Mouse (Mus musculus): Measurements from ENCODE around the gene Phlda3.

Phlda3 gene

DNA sequence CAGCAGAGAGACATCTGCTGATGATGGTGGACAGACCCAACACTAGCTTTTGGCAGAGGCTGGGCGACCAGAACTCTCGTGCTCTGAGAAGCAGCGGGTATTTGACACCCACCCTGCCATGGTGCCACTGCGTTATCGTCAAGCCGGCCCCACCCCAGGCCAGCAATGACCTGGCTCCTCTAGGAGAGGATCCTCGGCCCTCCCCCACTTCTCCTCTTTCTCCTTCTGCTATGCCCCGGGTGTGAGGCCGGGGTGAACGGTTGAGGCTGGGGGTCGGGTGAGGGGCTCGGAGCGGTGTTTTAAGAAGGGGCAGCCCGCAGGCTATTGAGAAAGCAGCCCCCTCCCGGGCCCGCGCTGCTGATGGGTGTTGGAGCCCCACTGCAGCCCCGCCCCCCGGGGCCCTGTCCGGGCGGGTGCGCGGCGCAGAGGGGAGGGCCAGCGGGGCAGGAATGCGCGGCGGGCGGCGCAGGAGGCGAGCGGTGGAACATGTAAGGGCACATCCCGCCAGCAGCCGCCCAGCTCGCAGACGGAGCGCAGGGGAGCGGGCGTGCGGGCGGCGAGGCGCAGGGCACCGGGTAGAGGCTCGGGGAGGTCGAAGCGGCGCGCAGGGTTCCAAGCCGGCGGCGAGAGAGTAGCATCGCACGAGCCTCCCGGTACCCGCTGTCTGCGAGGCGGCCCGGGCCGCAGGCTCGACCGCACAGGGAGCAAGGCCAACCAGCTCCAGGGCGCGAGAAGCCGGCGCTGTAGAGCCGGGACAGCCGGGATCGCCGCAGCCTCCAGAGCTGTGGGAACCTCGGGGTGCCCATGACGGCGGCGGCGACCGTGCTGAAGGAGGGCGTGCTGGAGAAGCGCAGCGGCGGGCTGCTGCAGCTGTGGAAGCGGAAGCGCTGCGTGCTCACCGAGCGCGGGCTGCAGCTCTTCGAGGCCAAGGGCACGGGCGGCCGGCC, at the start of gene Phlda3:
Gene Phlda3, plus strand, starts transcription at position 475 of the 947 bp plus-strand sequence.
- peak; percentile 61 for DNase-seq (ENCODE audit: low read depth)

DNA sequence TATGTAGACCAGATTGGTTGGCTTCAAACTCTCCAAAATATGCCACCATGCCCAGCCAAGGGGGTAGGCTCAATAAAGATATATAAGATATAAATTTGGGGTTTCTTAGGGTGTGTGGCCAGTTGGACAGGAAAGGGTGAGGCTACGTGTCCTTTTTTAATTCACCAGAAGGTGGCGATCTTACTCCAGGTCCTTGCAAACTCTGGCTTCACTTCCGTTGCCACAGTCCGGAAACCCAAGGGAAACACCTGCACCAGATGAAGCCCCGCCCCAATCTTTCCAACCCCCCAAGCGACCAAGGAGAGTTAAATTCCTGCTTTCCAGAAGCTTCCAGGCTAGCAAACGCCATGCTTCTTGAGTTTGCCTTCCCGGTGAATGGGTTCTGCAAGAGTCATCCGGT, 46.4 kb upstream of the Phlda3 start:
- peak; percentile 92 for DNase-seq (ENCODE audit: low read depth)

DNA sequence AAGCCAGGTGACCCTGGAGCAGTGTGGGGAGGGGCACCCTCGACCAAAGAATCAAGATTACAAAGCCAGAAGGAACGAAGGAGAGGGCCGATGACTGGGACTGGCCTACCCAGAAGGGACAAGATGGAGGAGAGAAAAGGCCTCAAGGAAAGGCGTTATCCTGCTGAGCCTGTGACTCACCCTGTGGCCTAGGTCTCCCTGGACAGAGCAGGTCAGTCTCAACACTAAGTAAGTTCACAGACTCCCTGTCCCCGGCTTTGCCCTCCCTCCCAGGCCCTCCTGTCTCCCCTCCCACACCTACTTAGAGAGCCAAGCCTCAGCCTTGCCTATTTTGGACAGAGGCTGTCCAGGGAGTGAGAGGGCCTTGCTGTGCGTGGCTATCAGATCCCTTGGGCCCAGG, 45.9 kb upstream of the Phlda3 start, which contains the start of gene Csrp1:
Gene Csrp1, plus strand, starts transcription at position 79 of the 400 bp plus-strand sequence.
- no peak for DNase-seq (ENCODE audit: low read depth)

DNA sequence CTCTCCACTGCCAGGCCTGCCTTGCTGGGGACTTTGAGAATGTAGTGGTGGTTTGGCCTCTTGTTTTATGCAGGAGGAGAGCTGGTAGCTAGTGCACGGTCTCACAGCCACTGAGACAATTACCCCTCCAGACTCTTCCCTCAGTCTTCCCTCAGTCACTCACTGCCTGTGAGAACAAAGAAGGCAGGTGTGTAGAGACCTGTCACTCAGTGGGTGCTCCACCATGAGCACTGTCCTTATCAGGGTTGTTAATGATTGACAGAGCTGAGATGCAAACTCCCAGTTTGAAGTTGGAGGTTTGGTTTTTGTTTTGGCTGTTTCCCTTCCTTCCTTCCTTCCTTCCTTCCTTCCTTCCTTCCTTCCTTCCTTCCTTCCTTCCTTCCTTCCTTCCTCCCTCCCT, 42.9 kb upstream of the Phlda3 start:
- no peak for DNase-seq (ENCODE audit: low read depth)

DNA sequence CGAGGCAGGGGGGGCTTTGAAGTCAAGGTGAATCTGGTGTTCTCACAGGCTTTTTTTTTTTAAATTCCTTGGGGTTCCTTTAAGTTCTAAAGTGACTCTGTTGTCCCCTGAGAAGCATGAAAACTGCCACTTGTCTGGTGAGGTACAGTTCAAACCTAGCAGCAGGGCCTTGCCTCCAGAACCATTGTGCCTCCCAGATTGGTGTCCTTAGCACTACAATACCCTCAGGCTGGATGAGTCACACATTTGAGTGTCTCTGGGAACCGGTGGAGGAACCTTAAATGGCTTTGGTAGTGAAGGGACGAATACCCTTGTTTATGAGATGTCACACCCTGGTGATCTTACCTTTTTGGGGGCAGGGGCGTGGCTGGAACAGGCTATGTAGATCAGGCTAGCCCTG, 41.8 kb upstream of the Phlda3 start:
- DNase-seq (ENCODE audit: low read depth) = no peak

DNA sequence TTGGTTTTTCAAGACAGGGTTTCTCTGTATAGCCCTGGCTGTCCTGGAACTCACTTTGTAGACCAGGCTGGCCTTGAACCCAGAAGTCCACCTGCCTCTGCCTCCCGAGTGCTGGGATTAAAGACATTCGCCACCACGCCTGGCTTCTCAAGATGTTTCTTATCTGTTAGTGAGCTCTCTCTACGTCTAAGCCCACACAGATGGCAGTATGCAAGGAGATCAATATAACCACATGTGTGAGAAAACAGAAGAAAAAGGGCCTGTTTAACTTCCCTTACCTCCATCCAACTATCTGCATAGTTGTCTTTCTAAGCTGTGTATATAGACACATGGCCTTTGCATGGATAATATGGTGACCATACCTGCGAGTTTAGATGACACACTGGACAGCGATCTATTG, 40.6 kb upstream of the Phlda3 start:
- DNase-seq (ENCODE audit: low read depth) = peak; percentile 70

DNA sequence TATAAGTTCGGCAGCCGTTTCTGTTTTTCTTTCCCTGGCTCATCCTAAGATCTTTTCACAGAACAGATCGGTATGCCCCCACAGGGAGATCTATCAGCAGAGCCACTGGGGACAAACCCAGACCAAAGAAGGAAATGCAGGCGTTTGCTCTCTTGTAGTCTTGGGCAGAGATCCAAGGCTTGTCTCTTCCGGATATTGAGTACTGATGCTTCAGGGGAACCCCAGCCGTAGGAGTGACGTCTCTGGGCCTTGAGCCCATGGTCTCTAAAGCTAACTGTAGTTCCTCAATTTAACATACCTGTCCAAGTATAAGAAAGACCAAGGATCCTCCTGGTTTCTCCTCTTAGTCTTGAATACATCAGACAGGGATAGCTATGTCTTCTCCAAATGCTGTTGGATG, 40.0 kb upstream of the Phlda3 start:
- DNase-seq (ENCODE audit: low read depth) = peak; percentile 90

DNA sequence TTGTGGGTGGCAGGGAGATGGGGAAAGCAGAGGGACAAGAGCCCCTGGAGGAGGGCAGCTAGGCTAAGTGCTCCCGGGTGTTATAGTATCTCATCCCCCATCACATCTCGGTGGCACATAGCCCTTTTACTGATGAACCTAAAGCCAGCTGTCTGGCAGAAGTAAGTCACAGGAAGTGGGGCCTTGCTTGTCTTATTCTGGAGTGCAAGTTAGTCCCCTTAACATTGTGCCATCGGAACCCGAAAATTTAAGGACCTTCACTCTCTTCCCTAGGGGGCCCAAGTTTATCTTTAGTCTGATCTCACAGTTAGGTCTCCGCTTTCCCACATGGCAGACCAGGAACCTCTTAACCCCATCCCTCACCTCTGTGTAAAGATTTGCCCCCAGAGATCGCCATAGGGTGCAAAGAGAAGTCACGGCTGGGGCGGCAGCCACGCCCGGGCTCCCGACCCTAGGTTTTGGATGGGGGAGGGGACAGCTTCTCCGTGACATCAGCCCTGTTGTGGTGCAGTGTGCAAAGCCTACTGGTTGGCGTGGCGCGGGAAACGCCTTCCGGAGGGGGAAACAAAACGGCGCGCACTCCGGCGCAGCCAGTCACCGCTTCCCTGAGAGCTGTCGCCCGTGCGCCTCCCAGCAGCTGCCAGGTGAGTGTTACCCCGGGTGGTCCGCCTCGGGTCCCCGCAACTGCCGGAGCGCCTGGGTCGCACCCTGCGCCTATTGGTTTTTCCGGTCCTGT, 37.1 kb upstream of the Phlda3 start:
- peak; percentile 95 for DNase-seq (ENCODE audit: low read depth)

DNA sequence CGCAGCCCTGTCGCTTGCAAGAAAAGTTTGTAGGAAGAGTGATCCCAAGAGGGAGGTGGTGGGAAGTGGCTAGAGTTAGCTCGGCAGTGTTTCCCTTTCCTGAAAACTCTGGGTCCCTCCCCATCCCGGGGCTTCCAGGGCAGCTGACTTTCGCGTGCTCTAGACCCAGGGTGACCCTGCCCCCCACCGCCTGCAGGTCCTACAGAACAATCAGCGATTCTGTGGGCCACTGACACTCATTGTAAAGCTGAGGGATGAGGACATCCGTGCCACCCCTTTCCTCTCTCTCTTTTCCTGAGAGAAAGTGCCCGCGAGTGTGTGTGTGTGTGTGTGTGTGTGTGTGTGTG, 36.6 kb upstream of the Phlda3 start:
- no peak for DNase-seq (ENCODE audit: low read depth)

DNA sequence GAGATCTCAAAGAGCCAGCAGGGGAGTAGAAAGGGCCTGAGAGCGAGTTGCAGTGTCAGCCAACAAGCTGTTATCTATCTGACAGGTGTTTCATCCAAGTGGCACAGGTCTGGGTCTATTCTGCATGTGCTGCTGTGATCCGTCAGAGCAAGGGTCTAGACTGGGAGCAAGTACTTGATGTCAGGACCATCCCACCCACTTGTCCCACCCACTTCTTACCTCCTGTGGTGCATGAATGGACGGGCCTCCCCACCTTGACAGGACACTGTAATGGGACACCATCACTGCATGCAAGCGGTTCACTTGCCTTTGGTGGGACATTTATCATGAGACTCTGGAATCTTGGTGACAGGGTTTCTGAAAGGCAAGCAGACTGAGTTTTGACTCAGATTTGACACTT, 36.1 kb upstream of the Phlda3 start:
- DNase-seq (ENCODE audit: low read depth) = peak; percentile 51

DNA sequence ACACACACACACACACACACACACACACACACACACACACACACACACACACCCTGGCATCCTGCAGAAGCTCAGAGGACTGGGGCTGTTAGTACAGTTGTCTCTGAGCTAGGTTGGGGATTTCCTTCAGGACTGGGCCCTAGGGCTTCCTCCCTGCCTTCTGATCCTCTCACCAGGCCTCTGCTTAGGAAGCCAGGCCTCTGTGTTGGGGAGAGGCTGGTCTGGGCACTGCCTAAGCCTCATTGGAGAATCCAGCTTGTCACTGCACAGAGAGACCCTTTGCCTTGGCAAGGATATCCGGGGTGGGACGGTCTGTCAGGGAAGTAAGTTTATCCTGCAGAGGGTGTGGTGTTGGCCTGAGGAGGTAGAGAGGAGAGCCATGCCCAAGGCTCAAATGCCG, 35.6 kb upstream of the Phlda3 start:
- DNase-seq (ENCODE audit: low read depth) = peak; percentile 51

DNA sequence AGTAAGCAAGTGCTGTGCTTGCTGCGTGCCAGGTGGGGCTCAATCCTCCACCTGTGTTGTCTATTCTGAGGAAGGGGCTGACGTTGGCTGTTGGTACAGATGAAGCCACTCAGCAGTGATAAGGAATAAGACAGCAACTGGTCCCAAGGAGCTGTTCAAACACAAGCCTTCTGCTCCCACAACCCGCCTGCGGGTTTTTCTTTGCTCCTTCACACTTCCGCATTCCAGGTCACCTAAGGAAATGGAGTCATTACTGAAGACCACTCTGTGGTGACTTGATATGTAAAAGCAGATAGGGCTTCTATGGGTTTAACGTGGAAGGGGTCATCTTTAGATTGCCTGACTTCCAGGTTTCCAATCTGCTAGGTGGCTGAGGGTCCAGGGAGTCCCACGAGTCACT, 34.5 kb upstream of the Phlda3 start:
- DNase-seq (ENCODE audit: low read depth) = no peak

DNA sequence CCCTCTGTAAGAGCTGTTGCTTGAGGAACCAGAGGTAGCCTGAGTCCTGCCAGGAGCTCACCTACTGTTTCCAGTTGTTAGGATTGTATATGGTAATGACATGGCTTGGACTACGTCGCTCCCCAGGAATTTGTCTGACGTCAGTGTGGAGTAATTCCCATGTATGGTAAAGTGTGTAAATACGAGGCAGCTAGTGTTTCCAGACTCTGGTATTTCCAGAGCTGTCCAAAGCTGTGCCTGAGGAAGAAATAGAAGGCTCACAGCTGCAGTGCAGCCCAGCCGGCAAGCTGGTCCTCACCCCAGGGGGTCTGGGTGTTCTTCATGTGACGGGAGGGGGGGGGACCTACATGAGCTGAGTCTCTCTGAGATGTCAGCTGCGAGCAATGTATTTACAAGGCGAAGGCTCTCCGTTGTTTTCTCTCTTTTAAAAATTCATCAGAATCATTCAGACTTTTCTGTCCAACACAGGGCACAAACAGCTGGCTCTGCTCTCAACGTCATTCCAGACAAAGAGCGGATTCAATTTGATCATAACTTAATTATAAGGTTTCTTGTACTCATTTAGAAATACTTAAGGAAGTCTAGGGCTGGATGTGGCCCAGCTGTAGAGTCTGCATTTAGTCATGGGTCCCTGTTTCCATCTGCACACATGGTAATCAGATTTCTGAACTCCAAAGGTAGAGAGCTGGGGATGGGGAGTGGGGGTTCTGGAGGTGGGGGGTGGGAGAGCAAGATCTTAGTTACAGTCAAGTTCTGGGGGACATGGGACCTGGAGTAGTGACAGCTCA, 33.8 kb upstream of the Phlda3 start:
- DNase-seq (ENCODE audit: low read depth) = no peak

DNA sequence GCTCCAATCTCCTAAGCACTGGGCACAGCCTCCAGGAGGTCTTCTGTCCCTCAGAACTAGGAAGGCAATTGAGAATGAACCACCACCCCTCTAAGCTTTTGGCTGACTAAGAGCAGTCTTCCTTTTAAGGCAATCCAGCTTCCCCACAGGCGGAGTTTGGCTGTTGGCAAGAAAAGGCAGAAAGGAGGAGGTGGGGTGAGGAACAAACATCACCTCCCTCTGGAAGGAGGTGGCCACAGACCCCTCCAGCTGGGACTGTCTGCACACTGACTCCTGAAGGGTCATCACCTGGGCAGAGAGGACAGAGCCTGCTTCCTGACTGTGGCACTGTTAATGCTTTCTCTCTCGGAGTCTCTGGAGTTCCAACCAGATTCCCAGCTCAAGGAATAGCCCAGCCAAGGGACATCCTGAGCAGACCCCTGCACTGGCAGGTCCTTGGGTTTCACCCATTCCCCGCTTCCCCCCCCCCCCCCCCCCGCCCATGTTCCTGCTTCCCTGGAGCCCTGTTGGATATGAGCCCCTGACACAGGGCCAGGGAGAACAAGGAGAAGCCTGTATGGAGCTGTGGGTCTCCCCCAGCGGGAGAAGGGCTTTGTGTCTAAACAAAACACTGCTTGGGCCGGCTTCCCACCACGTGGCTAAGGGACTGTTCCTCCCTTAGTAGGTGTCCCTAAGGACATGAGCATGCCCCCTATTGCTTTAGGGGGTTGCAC, 31.5 kb upstream of the Phlda3 start:
- DNase-seq (ENCODE audit: low read depth) = no peak

DNA sequence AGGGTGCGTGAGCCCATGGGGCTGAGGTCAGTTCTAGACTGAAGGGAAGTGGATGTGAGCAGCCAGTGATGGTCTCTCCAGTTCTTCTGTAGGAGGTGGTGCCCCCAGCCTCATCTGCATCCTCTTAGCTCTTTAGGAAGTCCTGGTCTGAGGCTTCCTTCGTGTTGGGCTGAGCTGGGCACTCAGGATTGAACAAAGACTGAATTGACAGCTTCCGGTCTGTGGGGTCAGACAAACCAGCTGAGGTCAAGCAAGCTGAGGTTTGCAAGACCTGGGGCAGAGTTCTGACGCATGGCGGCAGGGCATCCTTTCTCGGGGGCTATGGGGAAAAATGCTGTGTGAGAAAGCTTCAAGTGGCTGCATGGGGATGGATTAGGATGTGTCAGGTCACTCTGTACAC, 30.5 kb upstream of the Phlda3 start:
- DNase-seq (ENCODE audit: low read depth) = no peak

DNA sequence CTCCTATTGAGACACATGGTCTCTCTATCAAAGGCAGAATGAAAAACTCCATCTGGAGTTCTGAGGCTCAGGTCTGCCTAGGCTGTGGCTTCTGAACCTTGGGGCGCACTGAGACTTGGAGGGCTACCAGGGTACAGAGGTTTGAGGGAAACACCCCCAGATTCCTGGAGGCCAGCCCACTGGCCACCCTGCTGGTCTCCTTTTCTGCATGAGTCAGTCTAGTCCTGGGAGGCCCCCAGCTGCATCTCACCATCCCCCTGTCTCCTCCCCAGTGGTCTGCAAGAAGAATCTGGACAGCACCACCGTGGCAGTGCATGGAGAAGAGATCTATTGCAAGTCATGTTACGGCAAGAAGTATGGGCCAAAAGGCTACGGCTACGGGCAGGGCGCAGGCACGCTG, 20.9 kb upstream of the Phlda3 start:
- DNase-seq (ENCODE audit: low read depth) = no peak

DNA sequence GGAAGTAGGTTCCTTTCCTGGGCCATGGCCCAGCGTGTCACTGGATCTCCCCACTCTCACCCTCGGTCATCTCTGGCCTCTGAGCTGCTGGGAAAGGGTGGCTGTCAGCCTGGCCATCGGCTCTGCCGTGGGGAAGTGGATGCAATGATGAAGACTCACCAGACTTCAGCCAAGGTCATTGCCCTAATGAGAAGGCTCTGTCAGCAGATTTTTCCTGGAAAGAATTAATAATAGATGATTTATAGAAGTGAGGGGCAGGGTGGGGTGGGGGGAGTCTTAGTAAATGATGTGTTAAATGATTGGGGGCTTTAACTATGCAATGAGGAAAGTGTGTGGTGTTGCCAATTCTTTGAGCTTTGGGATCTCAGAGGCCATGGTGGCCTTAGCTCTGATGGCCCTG, 19.7 kb upstream of the Phlda3 start:
- DNase-seq (ENCODE audit: low read depth) = no peak

DNA sequence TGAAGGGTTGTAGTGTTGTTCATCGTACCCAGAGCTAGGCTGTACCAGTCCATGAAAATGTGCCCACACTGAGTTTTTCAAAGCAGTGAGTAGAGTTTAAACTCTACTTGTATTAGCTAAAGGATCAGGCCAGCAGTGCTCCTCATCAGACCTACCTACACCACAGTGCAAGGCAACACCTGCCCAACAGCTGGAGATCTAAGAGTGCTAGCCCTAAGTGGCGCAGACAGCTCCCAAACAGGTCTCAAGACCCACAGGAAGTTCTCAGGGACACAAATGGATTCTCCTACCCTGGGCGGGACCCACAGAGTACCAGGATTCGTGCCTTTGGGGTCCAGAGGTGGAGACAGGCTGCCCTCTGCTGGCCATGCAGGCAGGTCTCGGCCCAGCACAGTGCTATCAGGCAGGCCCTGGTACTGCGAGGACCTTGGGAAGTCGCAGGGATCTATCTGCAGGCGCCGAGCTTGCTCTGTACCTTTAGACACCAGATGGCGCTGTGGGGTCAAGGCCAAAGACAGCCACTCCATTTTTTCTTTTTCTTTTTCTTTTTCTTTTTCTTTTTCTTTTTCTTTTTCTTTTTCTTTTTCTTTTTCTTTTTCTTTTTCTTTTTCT, 13.1 kb upstream of the Phlda3 start:
- DNase-seq (ENCODE audit: low read depth) = peak; percentile 95

DNA sequence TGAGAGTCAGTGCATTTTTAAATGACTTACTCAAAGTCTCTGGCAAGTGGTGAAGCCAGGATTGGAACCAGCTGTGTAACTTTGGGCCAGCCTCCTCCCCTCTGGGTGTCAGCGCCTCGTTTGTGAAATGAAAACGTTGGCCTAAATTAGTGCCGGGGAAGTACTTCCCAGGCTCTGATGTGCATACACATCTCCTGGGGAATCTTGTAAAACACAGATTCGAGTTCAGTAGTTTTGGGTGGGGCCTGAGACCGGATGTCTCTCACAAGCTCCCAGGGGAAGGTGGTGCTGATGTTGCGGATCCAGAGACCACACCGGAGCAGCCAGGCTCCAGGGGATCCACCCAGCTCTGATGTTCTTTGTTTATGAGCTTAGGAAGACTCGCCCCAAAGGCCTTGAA, 10.6 kb upstream of the Phlda3 start:
- no peak for DNase-seq (ENCODE audit: low read depth)

DNA sequence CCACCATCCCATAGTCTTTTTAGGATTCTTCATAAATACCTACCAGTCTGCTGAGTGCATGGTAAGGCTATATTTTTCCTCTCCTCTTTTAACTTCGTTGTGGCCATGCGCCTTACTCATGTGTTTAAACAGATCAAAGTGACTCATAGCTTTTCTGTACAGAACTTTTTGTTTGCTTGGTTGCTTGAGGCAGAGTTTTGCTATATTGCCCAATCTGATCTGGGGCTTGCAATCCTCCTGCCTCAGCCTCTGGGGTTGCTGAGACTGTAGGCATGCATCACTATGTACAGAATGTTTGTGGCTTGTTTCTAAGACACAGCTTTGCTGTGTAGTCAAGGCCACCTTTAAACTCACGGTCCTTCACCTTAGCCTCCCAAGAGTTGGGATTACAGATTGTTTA, 10.0 kb upstream of the Phlda3 start:
- no peak for DNase-seq (ENCODE audit: low read depth)

DNA sequence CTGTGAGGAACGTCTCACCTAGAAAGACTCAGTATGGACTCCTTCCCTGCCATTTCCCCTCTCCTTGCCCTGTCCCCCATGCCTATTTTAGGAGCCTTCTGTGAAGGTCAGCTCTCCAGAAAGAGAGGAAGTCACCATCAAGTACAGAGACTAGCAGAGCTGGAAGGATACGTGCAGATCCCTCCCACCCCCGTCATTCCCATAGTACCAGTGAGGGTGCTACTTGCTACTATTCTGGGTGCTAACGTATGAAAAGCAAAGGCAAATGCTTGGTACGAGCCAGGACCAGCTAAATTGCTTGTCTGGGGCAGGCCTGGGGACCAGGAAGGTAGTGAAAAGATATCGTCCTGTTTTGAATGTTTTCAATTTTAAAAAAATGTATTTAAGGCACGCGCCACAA, 8.6 kb upstream of the Phlda3 start:
- DNase-seq (ENCODE audit: low read depth) = no peak

Measured in naive thymus-derived CD4-positive, alpha-beta T cell, adult 2 months (primary cell).